Mouse (Mus musculus) kidney, adult 9 months (tissue): ENCODE data around the gene 1700001P01Rik.
"Not testable (repeated sequence)": the region's sequence is repeated elsewhere in the genome, so short reads cannot be mapped to it uniquely, and the experiment has no call there.

Source experiments
- DNase-seq: peaks from one replicate; pipeline ENCODE4 v3.0.0; 2022

The 1700001P01Rik gene

DNA sequence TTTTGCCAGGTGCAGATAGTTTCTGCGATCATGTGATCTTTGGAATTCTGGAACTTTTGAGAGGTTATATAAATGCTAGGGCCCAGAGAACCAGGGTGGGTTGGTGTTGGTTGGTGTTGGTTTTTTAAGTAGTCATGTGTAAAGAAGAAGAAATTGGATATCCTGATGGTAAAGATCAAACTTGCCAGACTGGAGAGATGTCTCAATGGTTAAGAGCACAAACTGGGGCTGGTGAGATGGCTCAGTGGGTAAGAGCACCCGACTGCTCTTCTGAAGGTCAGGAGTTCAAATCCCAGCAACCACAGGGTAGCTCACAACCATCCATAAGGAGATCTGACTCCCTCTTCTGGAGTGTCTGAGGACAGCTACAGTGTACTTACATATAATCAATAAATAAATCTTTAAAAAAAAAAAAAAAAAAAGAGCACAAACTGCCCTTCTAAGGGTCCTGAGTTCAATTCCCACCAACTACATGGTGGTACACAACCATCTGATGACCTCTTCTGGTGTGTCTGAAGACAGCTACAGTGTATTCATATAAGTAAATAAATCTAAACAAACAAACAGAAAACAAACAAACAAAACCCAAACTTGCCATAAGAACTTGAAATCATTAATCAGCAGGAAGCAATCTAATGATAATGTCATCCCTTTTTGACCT lies 15.2 kb upstream of the 1700001P01Rik start:
- DNase-seq: not testable (repeated sequence)

DNA sequence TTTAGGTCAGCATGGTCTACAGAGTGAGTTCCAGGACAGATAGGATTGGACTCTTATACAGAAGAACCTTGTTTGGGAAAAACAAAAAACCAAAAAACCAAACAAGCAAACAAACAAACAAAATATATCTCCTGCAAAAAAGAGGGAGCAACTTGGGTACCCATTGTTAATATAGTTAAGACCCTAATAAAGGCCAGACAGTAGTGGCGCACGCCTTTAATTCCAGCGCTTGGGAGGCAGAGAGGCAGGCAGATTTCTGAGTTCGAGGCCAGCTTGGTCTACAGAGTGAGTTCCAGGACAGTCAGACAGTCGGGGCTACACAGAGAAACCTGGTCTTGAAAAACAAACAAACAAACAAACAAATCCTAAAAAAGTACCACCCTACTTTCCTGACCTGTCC lies 14.0 kb upstream of the 1700001P01Rik start:
- no peak for DNase-seq

DNA sequence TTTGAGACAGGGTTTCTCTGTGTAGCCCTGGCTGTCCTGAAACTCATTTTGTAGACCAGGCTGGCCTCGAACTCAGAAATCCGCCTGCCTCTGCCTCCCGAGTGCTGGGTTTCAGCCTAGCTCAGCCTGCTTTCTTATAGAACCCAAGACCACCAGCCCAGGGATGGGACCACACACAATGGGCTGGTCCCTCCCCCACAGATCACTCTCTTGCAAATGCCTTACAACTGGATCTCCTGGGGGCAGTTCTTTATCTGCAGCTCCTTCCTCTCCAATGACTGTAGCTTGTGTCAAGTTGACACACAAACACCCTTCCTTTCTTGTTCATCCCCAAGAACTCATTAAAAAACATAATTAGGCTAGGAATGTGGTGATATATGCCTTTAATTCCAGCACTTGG lies 12.2 kb upstream of the 1700001P01Rik start:
- no peak for DNase-seq

DNA sequence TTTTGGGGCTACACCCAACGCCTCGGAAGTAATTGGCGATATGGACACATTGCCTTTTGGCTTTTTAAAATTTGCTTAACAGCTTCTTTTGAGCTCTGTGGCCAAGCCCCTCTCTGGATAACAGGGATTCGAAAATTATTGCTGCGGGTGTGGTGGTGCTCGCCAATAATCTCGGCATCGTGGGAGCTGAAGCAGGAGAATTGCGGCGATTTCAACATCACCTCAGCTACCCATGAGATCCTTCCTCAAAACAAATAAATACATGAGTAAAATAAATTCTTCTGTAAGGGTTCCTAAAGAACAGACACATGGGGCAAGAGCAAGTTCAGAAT lies 6.8 kb upstream of the 1700001P01Rik start:
- DNase-seq: no peak

DNA sequence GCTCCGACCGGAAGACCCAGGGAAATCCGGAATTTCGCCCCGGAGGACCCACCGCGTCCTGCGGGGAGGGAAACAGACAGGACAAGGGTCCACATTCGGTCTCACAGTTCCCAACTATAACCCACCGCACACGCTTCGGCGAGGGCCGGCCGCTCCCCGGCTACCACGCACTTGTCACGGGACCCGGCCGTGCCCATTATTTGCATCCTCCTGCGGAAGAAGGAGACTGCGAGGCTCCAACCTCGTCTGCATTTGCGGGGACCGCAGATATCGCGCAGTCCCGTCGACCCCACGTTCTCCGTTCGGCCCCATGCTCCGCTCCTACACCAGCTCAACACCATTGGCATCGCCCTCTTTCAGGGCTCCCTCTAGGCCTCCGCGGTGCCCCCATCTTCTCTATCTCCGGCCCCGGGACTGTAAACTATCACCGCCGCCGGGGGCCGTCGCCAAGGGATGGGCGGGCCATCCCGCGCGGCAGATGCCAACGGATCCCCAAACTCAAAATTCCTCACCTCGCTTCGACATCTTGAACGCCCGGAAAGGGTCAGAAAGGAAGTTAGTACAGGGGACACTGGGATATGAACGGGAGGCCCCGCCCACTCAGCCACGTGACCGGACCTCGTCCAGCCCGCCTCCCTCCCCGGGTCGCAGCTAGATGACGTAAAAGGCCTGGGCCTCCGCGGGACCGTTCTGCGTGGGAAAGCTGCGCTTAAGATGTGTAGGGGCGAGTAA lies 6.3 kb upstream of the 1700001P01Rik start, which contains the start of gene Rpl23:
Gene Rpl23 (minus strand): TSS at position 606 of the 732 bp plus-strand sequence.
- peak; percentile 99 for DNase-seq

DNA sequence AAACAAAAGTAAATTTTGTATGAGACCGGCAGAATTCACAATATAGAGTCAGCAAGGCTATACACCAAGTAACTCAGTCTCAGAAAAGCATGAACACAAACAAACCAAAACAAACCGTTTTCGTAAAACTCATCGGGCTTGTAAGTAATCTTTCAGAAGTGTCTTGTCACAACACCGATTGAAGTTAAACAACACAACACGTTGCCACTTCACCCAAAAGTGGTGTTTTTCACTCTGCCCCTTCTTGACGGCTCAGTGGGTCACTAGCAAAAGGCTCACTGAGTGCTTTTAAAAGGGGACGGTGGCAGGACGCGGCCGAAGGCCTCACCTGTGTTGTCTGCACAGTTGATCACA lies 5.7 kb upstream of the 1700001P01Rik start:
- no peak for DNase-seq

DNA sequence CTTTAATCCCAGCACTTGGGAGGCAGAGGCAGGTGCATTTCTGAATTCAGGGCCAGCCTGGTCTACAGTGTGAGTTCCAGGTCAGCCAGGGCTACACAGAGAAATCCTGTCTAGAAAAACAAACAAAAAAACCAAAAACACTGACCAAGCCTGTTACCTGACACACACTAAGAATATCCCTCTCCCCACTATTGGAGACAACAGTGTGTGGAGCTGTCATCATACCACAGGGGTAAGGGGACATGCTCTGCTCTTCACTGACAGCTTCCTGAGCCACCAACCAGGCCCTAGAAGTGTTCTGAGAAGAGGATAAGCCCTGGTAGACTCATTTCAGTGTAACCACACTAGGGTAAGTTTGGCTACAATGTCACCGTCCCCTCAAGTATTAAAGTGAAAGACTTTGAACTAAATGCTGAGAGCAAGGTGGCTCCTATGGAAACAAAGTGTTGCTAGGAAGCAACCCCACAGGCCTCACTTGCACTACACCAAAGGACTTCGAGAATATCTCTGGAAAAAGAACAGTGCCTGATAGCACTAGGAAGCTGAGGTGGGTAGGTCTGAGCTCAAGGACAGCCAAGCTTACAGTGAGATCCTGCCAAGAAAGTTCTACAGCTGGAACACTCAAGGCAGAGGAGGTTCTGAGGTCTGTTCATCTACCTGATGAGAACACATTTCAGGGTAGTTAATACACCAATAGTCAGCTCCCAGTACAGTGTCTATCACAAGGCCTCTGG lies 4.4 kb upstream of the 1700001P01Rik start:
- DNase-seq: no peak

DNA sequence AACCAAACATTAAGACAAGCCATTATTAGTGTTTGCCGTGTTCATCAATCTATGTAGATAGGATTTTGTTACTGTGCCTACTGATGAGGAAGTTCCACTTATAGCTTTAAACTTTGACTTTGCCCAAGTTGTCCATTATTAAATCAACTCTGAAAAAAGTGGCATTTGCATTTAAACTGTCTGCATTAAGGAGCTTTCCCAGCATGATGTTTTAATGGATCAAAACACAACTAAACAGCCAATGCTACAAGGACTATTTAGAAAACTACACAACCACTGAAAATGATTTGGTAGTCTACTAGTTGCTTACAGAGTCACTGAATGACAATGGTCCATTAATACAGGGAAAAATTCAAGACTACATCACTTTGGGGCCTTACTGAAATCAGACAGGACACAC lies 3.2 kb upstream of the 1700001P01Rik start:
- DNase-seq: no peak

DNA sequence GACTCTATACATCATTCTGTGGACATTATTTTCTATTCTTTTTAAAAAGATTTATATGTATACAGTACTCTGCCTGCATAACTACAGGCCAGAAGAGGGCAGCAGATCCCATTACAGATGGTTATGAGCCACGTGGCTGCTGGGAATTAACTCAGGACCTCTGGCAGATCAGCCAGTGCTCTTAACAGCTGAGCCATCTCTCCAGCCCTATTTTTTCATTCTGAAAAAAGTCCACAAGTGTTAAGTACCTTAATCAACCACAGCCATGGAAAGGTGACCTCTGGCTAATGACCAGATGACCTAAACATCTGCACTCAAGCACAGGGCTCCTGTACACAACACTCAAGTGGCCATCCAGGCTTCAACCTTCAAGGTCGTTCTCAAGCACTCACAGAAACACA lies 1.4 kb upstream of the 1700001P01Rik start:
- peak; percentile 43 for DNase-seq

DNA sequence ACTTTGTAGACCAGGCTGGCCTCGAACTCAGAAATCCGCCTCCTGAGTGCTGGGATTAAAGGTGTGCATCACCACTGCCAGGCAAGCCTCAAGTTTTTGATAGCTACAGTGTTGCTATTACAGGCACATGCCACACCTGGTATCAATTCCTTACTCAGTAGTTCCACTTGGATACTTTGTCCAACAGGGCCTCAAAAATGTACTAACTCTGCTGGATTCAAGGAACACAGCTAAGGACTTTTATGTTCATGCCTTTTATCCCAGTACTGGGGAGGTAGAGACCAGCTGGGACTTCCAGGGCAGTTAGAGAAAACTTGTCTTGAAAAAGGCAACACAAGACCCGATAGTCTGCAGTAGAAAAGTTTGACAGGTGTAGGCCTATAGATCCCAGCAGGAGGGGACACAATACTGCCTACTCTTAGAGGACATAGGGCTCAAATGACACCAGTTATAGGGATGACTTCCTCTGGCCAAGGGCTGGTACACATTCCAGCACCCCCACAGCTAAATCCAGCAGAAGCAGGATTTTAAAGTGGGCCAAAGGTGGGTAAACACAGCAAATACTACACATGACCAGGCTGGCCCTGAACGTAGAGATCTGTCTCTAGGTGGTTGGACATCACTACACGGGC lies 895 bp upstream of the 1700001P01Rik start:
- DNase-seq: no peak

DNA sequence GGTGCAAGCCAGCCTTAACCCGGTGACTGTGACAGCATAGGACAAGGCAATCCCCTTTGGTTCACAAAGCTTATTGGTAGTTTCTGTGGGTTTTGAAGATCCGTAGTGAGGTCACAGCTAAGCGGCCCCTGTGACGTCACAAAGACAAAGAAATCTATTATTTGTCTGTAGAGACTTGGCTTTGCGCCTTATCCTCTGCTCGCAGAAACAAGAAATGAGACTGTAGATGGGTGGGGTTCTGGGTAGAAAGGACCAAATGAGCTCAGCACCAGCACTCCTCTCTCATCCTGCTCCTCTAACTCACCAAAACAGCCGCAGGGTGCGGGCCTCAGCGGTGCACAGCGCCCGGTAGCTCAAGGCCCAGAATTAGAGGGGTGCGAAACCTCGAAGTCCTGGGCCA lies 532 bp downstream of the 1700001P01Rik start:
- no peak for DNase-seq

DNA sequence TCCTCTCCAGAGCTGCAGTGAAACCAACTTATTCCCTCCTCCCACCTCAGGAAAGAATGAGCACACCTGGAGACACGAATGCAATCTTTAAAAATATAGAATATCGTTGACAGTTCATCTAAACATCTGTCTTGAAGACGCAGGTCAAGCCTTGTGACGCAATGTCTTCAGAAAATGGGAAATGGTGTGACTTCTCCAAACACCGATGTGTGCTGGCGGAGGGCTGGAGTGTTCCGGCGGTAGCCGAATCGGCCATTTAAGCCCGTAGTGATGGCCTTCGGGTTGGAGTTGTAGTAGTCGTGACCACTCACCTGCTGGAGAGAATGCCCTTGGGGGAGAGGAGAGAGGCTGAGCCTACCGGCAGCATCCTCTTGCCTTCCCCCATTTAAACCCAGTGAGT lies 4.3 kb downstream of the 1700001P01Rik start:
- no peak for DNase-seq

DNA sequence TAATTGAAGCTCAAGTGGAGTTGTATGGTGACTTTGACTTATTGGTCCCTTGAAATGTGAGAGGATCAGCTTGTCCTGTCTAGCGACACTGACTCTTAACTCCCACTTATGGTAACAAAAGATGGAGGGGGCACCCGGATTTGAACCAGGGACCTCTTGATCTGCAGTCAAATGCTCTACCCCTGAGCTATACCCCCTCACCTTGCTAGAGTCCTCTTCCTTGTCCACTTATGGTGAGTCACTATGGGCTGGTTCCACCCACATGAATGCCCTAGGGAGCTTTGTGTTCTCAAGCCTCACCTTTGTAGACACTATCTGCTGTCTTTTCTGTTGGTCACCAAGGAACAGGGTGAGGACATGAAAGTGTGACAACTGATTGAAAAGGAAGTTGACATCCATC lies 6.0 kb downstream of the 1700001P01Rik start:
- DNase-seq: no peak

DNA sequence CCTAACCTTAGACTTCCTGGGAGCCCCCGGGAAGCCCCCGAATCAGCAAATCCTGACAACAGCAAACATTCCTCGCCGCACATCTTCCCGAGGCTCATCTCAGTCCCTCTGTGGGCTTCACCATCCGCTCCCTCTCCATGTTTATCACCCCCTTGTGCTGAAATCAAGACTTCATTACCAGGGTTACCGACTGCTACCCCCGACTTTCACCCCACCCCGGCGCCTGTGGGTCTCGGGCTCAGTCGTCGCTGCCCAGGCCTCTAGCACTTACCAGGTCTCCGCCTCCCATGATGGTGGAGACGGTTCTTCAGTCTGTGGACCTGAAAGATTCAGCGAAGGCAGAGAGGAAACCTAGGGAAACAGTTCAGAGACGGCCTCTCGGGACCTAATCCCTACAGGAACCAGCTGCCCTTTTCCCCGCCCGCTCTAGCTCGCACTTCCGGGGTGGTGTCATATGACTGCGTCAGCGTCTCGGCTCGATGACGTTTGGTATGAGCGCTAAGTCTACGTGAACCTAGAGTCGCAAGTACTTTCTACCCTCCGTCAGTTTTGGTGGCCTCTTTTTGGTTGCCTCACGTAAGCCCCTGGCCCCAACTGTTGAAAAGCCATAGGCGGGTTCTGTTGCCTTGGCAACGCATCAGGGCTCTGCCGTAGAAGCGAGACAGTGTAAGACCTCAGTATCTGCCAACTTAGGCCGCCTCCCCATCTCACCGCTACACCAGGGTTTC lies 9.4 kb downstream of the 1700001P01Rik start, which contains the start of gene Cwc25:
Gene Cwc25 (minus strand): TSS at position 403 of the 728 bp plus-strand sequence.
- DNase-seq: peak; percentile 97

DNA sequence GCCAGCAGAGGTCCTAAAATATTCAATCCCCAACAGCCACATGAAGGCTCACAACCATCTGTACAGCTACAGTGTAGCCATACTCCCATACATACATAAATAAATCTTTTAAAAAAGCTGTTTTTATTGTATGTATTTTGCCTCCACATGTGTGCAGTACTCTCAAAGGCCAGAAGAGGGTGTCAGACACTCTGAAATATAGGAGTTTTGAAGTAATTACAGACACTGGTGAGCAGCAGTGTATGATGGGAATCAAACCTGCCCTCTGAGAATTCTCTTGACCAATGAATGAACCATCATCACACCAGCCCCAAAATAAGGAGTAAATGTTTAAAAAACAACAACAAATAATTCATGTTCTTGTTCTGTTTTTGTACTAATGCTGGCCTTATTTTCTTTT lies 14.1 kb downstream of the 1700001P01Rik start:
- DNase-seq: no peak

DNA sequence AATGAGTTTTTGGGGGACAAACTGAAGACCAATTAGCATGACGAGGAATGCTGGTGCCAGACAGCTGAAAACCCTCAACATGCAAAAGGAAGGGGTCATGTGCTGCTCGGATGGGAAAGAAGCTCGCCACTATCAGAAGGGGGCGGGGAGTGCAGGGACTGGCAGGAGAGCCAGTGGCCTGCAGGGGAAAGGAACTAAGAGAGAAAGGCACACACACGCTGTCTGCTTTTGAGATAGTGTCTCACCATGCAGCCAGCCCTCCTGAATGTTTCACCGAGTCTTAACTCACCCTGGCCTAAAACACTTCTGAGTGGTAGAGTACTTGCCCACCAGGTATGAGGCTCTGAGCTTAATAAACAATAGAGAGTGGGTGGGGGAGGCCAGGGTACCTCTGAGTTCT lies 16.8 kb downstream of the 1700001P01Rik start:
- DNase-seq: no peak

DNA sequence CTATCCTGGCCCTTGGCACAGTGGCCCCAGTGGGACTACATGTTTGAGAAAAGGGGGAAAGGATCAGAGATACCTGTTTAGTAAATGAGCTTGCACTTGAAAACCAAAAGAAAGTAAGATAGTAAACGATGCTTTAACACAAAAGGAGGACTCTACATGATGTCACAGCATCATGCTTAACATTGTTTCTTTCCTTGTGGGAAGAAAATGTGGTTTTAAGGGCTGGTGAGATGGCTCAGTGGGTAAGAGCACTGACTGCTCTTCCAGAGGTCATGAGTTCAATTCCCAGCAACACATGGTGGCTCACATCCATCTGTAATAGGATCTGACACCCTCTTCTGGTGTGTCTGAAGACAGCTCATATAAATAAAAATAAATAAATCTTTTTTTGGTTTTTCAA lies 17.6 kb downstream of the 1700001P01Rik start:
- no peak for DNase-seq

DNA sequence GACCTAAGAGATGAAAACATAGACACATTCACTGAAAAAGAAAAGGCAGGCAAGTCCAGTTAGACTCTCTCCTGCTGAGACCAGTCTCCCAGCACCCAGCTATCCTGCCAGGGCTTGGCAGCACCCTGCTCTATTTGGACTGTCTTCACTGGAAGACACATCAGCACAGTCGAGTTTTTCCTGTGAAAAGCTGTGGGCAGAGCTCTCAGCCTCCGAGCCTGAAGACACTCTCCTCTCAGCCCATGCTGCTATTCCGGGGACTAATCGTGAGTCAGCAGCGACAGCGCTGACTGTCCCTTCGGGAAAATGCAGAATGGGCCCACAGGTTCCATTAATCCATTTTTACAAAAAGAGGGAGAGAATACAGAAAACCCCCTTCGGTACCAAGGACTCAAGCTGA lies 22.4 kb downstream of the 1700001P01Rik start:
- no peak for DNase-seq

DNA sequence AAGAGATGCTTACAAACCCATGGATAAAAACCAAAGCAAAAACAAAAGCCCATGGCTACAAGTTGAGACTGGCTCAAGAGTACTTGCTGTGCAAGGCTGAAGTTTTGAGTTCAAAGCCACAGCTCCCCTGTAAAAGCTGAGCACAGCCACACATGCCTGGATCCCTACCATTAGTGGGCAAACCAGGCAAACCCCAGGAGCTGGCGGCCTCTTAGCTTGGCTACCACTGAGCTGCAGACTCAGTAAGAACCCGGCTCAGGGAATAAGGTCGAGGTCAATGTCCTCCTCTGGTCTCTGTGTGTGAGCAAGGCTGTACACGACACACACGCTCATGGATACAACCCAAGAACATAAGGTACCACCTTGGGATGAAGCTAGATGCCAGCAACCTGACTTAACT lies 27.2 kb downstream of the 1700001P01Rik start:
- no peak for DNase-seq

DNA sequence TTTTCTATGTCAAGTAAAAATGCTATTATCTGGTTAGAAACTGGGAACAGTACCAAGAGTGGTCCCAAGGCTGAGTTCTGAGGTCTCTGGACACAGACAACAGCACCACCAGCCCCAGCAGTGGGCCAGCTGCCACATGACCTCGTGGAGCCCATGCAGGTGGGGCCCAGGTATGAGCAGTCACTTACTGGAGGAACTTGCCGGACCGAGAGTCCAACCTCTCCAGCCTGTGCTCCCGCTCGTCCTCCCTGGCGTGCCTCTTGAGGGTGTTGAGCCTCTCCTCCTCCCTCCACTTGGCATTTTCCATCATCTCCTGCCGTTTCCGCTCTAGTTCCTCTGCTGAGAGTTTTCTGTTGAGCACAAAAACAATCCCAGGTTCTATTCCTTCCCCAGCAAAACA lies 27.9 kb downstream of the 1700001P01Rik start:
- no peak for DNase-seq

DNA sequence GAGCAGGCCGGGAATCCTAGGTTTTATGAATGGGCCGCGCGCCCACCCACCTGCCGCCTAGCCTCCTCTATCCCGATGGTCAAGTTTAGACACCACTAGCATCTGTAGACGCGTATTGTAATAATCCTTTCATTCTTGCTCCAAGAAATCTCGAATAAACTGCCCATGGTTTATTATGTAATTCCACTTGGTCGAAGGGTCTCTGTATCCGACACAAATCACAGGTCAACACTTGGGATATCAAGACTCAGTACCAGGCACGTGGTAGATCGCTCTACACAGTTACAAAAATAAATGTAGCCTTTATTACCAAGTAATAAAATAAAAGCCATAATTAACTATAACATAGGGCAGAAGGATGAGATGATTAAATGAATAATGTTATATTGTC lies 30.4 kb downstream of the 1700001P01Rik start:
- DNase-seq: no peak

DNA sequence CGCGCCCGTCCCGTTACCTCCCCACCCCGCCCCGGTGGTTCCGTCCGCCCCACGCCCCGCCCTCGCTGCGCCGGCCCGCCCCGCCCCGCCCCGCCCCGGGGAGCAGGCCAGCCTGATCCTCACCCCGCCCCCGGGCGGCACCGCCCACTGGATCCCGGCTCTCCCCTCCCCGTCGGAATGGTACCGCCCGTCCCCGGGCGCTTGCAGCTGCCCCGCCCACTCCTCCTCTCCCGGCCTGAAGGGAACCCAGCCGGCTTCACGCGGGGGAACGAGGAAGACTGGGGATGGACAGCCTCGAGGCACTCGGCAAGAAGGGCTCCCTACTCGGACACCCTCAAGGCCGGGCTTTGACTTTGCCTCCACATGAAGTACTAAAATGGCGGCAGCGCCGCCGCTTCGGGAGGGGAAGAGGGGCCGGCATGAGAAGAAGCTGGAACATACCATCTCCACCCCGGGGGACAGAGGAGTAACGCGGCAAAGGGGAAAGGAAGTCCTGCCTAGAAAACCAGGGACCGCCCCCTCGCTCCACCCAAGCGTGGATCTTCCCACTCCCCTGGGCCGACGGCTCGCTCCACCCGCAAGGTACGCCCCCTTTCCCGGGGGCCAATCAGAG lies 30.9 kb downstream of the 1700001P01Rik start:
- DNase-seq: peak; percentile 100
